ENCODE assay signal across 24 mouse cellular contexts in genomic region chr15:77353764-77354163, GRCm38 (mm10). TPM values are rescaled to one million over a fixed set of nuclear protein-coding genes. Genes with fewer than 3 reads are reported as not detected.
DNase-seq lines count a peak whose midpoint lies in the region; ATAC-seq and TF ChIP-seq lines count a peak whose summit lies in the region.
"Had no signal": no experiment of that assay in that cellular context is flagged by ENCODE, and none has a peak within 500 bp of the region (broad histone marks: within the 10 kb centered on the region; RNA-seq: fewer than 3 reads in every experiment).

No protein-coding gene starts in this region.

- no peak overlapping the region for H3K4me3 ChIP-seq in forebrain, embryonic 10.5 days
- H3K4me3 ChIP-seq in forebrain, embryonic 14.5 days (ENCODE audit: low read depth, low read length), result no peak overlapping the region
- H3K4me3 ChIP-seq in intestine, embryonic 16.5 days (ENCODE audit: low read length), result no peak overlapping the region
- H3K4me3 ChIP-seq in intestine, postnatal 0 days (ENCODE audit: low read depth, low read length), result no peak overlapping the region
- no peak overlapping the region for H3K4me3 ChIP-seq in midbrain, embryonic 13.5 days (replicated peaks)
- no peak overlapping the region for H3K4me3 ChIP-seq in midbrain, embryonic 16.5 days (ENCODE audit: low read depth, low read length)
- no peak overlapping the region for H3K4me3 ChIP-seq in limb, embryonic 13.5 days
- H3K4me3 ChIP-seq: hindbrain, embryonic 15.5 days; left cerebral cortex, adult 2 months had no signal

- 66% methylated on average over 4 of the region's 4 CpGs for WGBS in forebrain, embryonic 10.5 days
- WGBS in forebrain, embryonic 14.5 days, result 53% methylated on average over 4 of the region's 4 CpGs
- 30% methylated on average over 4 of the region's 4 CpGs for WGBS in intestine, embryonic 16.5 days
- 45% methylated on average over 4 of the region's 4 CpGs for WGBS in intestine, postnatal 0 days
- WGBS in midbrain, embryonic 13.5 days, result 43% methylated on average over 4 of the region's 4 CpGs
- 40% methylated on average over 4 of the region's 4 CpGs for WGBS in midbrain, embryonic 16.5 days
- 22% methylated on average over 4 of the region's 4 CpGs for WGBS in limb, embryonic 13.5 days

- TF ChIP-seq CTCF in intestine, postnatal 0 days (IDR thresholded peaks at IDR 0.05; ENCODE audit: low read depth), result no peak

- no peaks in the 10 kb centered on the region for H3K9me3 ChIP-seq in forebrain, embryonic 10.5 days
- no peaks in the 10 kb centered on the region for H3K9me3 ChIP-seq in forebrain, embryonic 14.5 days (replicated peaks; ENCODE audit: control insufficient read depth, low read length)
- no peaks in the 10 kb centered on the region for H3K9me3 ChIP-seq in intestine, embryonic 16.5 days (ENCODE audit: control insufficient read depth, low read length)
- no peaks in the 10 kb centered on the region for H3K9me3 ChIP-seq in intestine, postnatal 0 days (ENCODE audit: control insufficient read depth)
- H3K9me3 ChIP-seq in midbrain, embryonic 13.5 days, result no peaks in the 10 kb centered on the region
- H3K9me3 ChIP-seq in midbrain, embryonic 16.5 days (replicated peaks; ENCODE audit: control insufficient read depth, low read length, poor library complexity, severe bottlenecking), result no peaks in the 10 kb centered on the region
- H3K9me3 ChIP-seq in limb, embryonic 13.5 days, result no peaks in the 10 kb centered on the region
- H3K9me3 ChIP-seq: hindbrain, embryonic 15.5 days had no signal

- no peak overlapping the region for H3K9ac ChIP-seq in forebrain, embryonic 14.5 days (ENCODE audit: low read length)
- 0 out of 2 replicates have a peak overlapping the region, but pooled peaks have one; percentile 29 for H3K9ac ChIP-seq in intestine, embryonic 16.5 days (ENCODE audit: low read depth, low read length)
- no peak overlapping the region for H3K9ac ChIP-seq in intestine, postnatal 0 days (ENCODE audit: low read depth, low read length)
- no peak overlapping the region for H3K9ac ChIP-seq in midbrain, embryonic 13.5 days (replicated peaks)
- no peak overlapping the region for H3K9ac ChIP-seq in midbrain, embryonic 16.5 days (ENCODE audit: low read depth, low read length)
- H3K9ac ChIP-seq in limb, embryonic 13.5 days, result 0 out of 2 replicates have a peak overlapping the region, but pooled peaks have one; percentile 8
- H3K9ac ChIP-seq: hindbrain, embryonic 15.5 days; liver, embryonic 14.5 days had no signal

- H3K27me3 ChIP-seq in forebrain, embryonic 10.5 days (ENCODE audit: poor library complexity, severe bottlenecking), result peaks cover 25% of the 10 kb centered on the region
- no peaks in the 10 kb centered on the region for H3K27me3 ChIP-seq in forebrain, embryonic 14.5 days (replicated peaks; ENCODE audit: control insufficient read depth, insufficient read depth, low read length)
- no peaks in the 10 kb centered on the region for H3K27me3 ChIP-seq in intestine, embryonic 16.5 days (replicated peaks; ENCODE audit: control insufficient read depth, insufficient read depth, low read length)
- no peaks in the 10 kb centered on the region for H3K27me3 ChIP-seq in intestine, postnatal 0 days (replicated peaks; ENCODE audit: control insufficient read depth, insufficient read depth, low read length)
- H3K27me3 ChIP-seq in midbrain, embryonic 13.5 days, result no peaks in the 10 kb centered on the region
- H3K27me3 ChIP-seq in midbrain, embryonic 16.5 days (ENCODE audit: control insufficient read depth, insufficient read depth, low read depth, low read length), result no peaks in the 10 kb centered on the region
- H3K27me3 ChIP-seq in limb, embryonic 13.5 days, result no peaks in the 10 kb centered on the region
- H3K27me3 ChIP-seq: hindbrain, embryonic 15.5 days had no signal

- H3K4me1 ChIP-seq in forebrain, embryonic 10.5 days, result peaks cover 54% of the 10 kb centered on the region
- peaks cover 21% of the 10 kb centered on the region for H3K4me1 ChIP-seq in forebrain, embryonic 14.5 days (ENCODE audit: control insufficient read depth, insufficient read depth, low read length)
- H3K4me1 ChIP-seq in intestine, embryonic 16.5 days (ENCODE audit: control insufficient read depth, insufficient read depth, low read length), result peaks cover 16% of the 10 kb centered on the region
- H3K4me1 ChIP-seq in intestine, postnatal 0 days (replicated peaks; ENCODE audit: control insufficient read depth, insufficient read depth, low read length), result no peaks in the 10 kb centered on the region
- peaks cover 50% of the 10 kb centered on the region for H3K4me1 ChIP-seq in midbrain, embryonic 13.5 days (replicated peaks)
- H3K4me1 ChIP-seq in midbrain, embryonic 16.5 days (ENCODE audit: control insufficient read depth, insufficient read depth, low read length), result peaks cover 34% of the 10 kb centered on the region
- H3K4me1 ChIP-seq in limb, embryonic 13.5 days, result peaks cover 26% of the 10 kb centered on the region

- H3K27ac ChIP-seq in forebrain, embryonic 10.5 days, result peak overlapping the region; percentile 69
- no peak overlapping the region for H3K27ac ChIP-seq in forebrain, embryonic 14.5 days (ENCODE audit: low read depth, low read length)
- no peak overlapping the region for H3K27ac ChIP-seq in intestine, embryonic 16.5 days (ENCODE audit: low read length)
- H3K27ac ChIP-seq in intestine, postnatal 0 days (ENCODE audit: low read depth, low read length), result no peak overlapping the region
- peak overlapping the region; percentile 26; the same call in 1 of the 2 replicates for H3K27ac ChIP-seq in midbrain, embryonic 13.5 days
- no peak overlapping the region for H3K27ac ChIP-seq in midbrain, embryonic 16.5 days (ENCODE audit: low read length)
- no peak overlapping the region for H3K27ac ChIP-seq in limb, embryonic 13.5 days
- H3K27ac ChIP-seq: left cerebral cortex, adult 2 months; liver, embryonic 14.5 days had no signal

- no peak overlapping the region for H3K4me2 ChIP-seq in forebrain, embryonic 14.5 days (ENCODE audit: low read length)
- no peak overlapping the region for H3K4me2 ChIP-seq in intestine, embryonic 16.5 days (ENCODE audit: low read depth, low read length)
- H3K4me2 ChIP-seq in intestine, postnatal 0 days (replicated peaks; ENCODE audit: low read depth), result no peak overlapping the region
- H3K4me2 ChIP-seq in midbrain, embryonic 13.5 days (replicated peaks), result no peak overlapping the region
- no peak overlapping the region for H3K4me2 ChIP-seq in midbrain, embryonic 16.5 days (ENCODE audit: low read length)
- no peak overlapping the region for H3K4me2 ChIP-seq in limb, embryonic 13.5 days (replicated peaks)
- H3K4me2 ChIP-seq: hindbrain, embryonic 15.5 days had no signal

- H3K36me3 ChIP-seq in forebrain, embryonic 10.5 days (replicated peaks), result no peaks in the 10 kb centered on the region
- H3K36me3 ChIP-seq in forebrain, embryonic 14.5 days (ENCODE audit: control insufficient read depth, insufficient read depth, low read length), result no peaks in the 10 kb centered on the region
- H3K36me3 ChIP-seq in intestine, embryonic 16.5 days (ENCODE audit: control insufficient read depth, insufficient read depth, low read length), result no peaks in the 10 kb centered on the region
- H3K36me3 ChIP-seq in intestine, postnatal 0 days (ENCODE audit: control insufficient read depth, insufficient read depth), result no peaks in the 10 kb centered on the region
- H3K36me3 ChIP-seq in midbrain, embryonic 13.5 days, result no peaks in the 10 kb centered on the region
- H3K36me3 ChIP-seq in midbrain, embryonic 16.5 days (ENCODE audit: control insufficient read depth, insufficient read depth, low read length), result no peaks in the 10 kb centered on the region
- no peaks in the 10 kb centered on the region for H3K36me3 ChIP-seq in limb, embryonic 13.5 days
- H3K36me3 ChIP-seq: hindbrain, embryonic 15.5 days had no signal

- ATAC-seq in forebrain, embryonic 14.5 days, result no peak
- no peak for ATAC-seq in intestine, embryonic 16.5 days
- ATAC-seq in intestine, postnatal 0 days, result no peak
- ATAC-seq in midbrain, embryonic 13.5 days, result no peak
- no peak for ATAC-seq in midbrain, embryonic 16.5 days
- no peak for ATAC-seq in limb, embryonic 13.5 days (ENCODE audit: low FRiP score, low read depth)
- ATAC-seq: lung, postnatal 0 days had no signal

- DNase-seq in forebrain, embryonic 10.5 days (ENCODE audit: extremely low spot score, low spot score), result no peak
- no peak for DNase-seq in forebrain, embryonic 14.5 days (ENCODE audit: low spot score)
- DNase-seq in T-cell, adult 2 months (ENCODE audit: low spot score), result no peak
- DNase-seq: adrenal gland, adult 2 months; cerebellum, adult 2 months; cerebellum, postnatal 36 days; gastrocnemius, postnatal 14 days; heart, adult 18-20 months; kidney, adult 8-10 months; kidney, postnatal 36 days; layer of hippocampus, adult 9-11 months; right cerebral cortex, adult 18-20 months; thymus, postnatal 25 days had no signal

RNA-seq across cellular contexts. Expression of gene Apol7a, which starts 45.1 kb away (rescaled TPM):
- polyA plus RNA-seq in forebrain, embryonic 10.5 days (2016; fragmentation: Nextera tagmentation; extraction: Ambion mirVana), result not detected in 2 replicates
- polyA plus RNA-seq in forebrain, embryonic 14.5 days (2014; fragmentation: Nextera tagmentation; extraction: Ambion mirVana), result not detected in 2 replicates
- polyA plus RNA-seq in intestine, embryonic 16.5 days (2015; fragmentation: Nextera tagmentation; extraction: Ambion mirVana), result 12.5 and 13.4 TPM in 2 replicates
- 30.9 and 31.4 TPM in 2 replicates for polyA plus RNA-seq in intestine, postnatal 0 days (2015; fragmentation: Nextera tagmentation; extraction: Ambion mirVana)
- polyA plus RNA-seq in midbrain, embryonic 13.5 days (2015; fragmentation: Nextera tagmentation; extraction: Ambion mirVana), result not detected in 2 replicates
- polyA plus RNA-seq in midbrain, embryonic 16.5 days (2015; fragmentation: Nextera tagmentation; extraction: Ambion mirVana), result not detected in 2 replicates
- not detected in 2 replicates for polyA plus RNA-seq in limb, embryonic 13.5 days (2015; fragmentation: Nextera tagmentation; extraction: Ambion mirVana)
- polyA plus RNA-seq: adrenal gland, adult 2 months; hindbrain, embryonic 15.5 days; limb, embryonic 11.5 days; neural tube, embryonic 11.5 days had no signal

RNA-seq across cellular contexts. Expression of gene Rbfox2, which starts 47.0 kb away (rescaled TPM):
- polyA plus RNA-seq in forebrain, embryonic 10.5 days (2016; fragmentation: Nextera tagmentation; extraction: Ambion mirVana), result 35.8 and 39.0 TPM in 2 replicates
- 186 and 229 TPM in 2 replicates for polyA plus RNA-seq in forebrain, embryonic 14.5 days (2014; fragmentation: Nextera tagmentation; extraction: Ambion mirVana)
- polyA plus RNA-seq in intestine, embryonic 16.5 days (2015; fragmentation: Nextera tagmentation; extraction: Ambion mirVana), result 31.5 and 34.0 TPM in 2 replicates
- polyA plus RNA-seq in intestine, postnatal 0 days (2015; fragmentation: Nextera tagmentation; extraction: Ambion mirVana), result 16.8 and 20.3 TPM in 2 replicates
- polyA plus RNA-seq in midbrain, embryonic 13.5 days (2015; fragmentation: Nextera tagmentation; extraction: Ambion mirVana), result 154 and 163 TPM in 2 replicates
- polyA plus RNA-seq in midbrain, embryonic 16.5 days (2015; fragmentation: Nextera tagmentation; extraction: Ambion mirVana), result 165 and 177 TPM in 2 replicates
- 78.4 and 83.1 TPM in 2 replicates for polyA plus RNA-seq in limb, embryonic 13.5 days (2015; fragmentation: Nextera tagmentation; extraction: Ambion mirVana)

RNA-seq across cellular contexts. Expression of gene Apol9a, which starts 57.2 kb away (rescaled TPM):
- polyA plus RNA-seq in forebrain, embryonic 10.5 days (2016; fragmentation: Nextera tagmentation; extraction: Ambion mirVana), result not detected in 2 replicates
- polyA plus RNA-seq in forebrain, embryonic 14.5 days (2014; fragmentation: Nextera tagmentation; extraction: Ambion mirVana), result not detected in 2 replicates
- polyA plus RNA-seq in intestine, embryonic 16.5 days (2015; fragmentation: Nextera tagmentation; extraction: Ambion mirVana), result 0.44 and 0.55 TPM in 2 replicates
- 26.2 and 33.1 TPM in 2 replicates for polyA plus RNA-seq in intestine, postnatal 0 days (2015; fragmentation: Nextera tagmentation; extraction: Ambion mirVana)
- polyA plus RNA-seq in midbrain, embryonic 13.5 days (2015; fragmentation: Nextera tagmentation; extraction: Ambion mirVana), result 0.04 TPM in 1 of 2 replicates, not detected in the other
- polyA plus RNA-seq in midbrain, embryonic 16.5 days (2015; fragmentation: Nextera tagmentation; extraction: Ambion mirVana), result not detected in 2 replicates
- not detected in 2 replicates for polyA plus RNA-seq in limb, embryonic 13.5 days (2015; fragmentation: Nextera tagmentation; extraction: Ambion mirVana)
- polyA plus RNA-seq: limb, embryonic 11.5 days; liver, embryonic 14.5 days; neural tube, embryonic 11.5 days had no signal

Comparison
In these comparisons a context has a peak if more than half of its experiments do, and no peak if none do; other contexts are left out.
1. H3K27ac ChIP-seq: peak in forebrain, embryonic 10.5 days (single experiment) and midbrain, embryonic 13.5 days (single experiment); none in forebrain, embryonic 14.5 days (single experiment), intestine, embryonic 16.5 days (single experiment), intestine, postnatal 0 days (single experiment), midbrain, embryonic 16.5 days (single experiment) and limb, embryonic 13.5 days (single experiment).
2. H3K9ac ChIP-seq: peak in intestine, embryonic 16.5 days (single experiment) and limb, embryonic 13.5 days (single experiment); none in forebrain, embryonic 14.5 days (single experiment), intestine, postnatal 0 days (single experiment), midbrain, embryonic 13.5 days (single experiment) and midbrain, embryonic 16.5 days (single experiment).
3. RNA of gene Apol9a, which starts 57.2 kb away (polyA plus RNA-seq): 26.2 to 33.1 TPM in intestine, postnatal 0 days; 0.44 to 0.55 TPM in intestine, embryonic 16.5 days, not detected in midbrain, embryonic 16.5 days, 0.04 TPM in midbrain, embryonic 13.5 days, not detected in limb, embryonic 13.5 days, not detected in forebrain, embryonic 14.5 days and not detected in forebrain, embryonic 10.5 days; every median in the first group is over 10 times any median in the second.
4. RNA of gene Apol7a, which starts 45.1 kb away (polyA plus RNA-seq): 30.9 to 31.4 TPM in intestine, postnatal 0 days and 12.5 to 13.4 TPM in intestine, embryonic 16.5 days; not detected in limb, embryonic 13.5 days, not detected in midbrain, embryonic 16.5 days, not detected in forebrain, embryonic 10.5 days, not detected in forebrain, embryonic 14.5 days and not detected in midbrain, embryonic 13.5 days; every median in the first group is over 10 times any median in the second.